Mouse (Mus musculus) skeletal muscle tissue, adult 2 months (tissue): ENCODE results near the gene Timd4.
A peak's percentile ranks its signal among the peaks of the same experiment; 100 is the strongest.

Experiments used
- DNase-seq: peaks from one replicate; pipeline ENCODE4 v3.0.0-alpha.2; 2012; ENCODE audit warnings: low read depth, low spot score

The Timd4 gene

DNA sequence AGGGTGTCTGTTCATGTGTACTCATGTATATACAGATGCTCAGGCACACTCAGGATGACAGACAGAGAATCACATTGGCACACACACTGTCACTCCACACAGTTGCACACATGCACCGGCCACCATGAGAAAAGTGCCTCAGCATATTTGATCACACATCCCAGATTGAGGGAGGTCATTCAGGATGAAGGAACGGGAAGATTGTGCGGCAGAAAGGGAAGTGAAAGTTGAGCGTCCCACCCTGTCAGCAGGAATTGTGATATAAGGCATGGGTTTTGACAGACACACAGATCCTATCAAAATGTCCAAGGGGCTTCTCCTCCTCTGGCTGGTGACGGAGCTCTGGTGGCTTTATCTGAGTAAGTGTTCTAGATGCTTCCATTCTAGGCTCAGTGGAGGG lies at the start of gene Timd4:
TSS of gene Timd4 (plus strand) at position 290 of the 400 bp plus-strand sequence.
- peak; percentile 6 for DNase-seq

DNA sequence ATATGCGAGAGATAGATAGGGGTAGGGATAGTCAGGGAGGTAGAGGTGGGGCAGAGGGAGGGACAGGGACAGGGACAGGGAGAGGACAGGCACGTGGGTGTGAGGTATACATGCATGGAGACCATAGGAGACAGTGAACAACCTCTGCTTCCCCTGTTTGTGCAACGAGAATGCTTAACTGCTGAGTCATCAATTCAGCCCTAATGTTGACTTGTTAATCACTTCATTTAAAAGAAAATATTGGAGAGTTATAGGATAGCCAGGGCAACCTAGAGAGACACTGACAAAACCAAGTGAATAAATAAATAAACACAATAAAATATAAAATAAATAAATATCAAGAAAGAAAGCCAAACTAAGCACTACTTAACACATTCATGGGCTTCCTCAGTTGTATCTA lies 33.7 kb upstream of the Timd4 start:
- no peak for DNase-seq

DNA sequence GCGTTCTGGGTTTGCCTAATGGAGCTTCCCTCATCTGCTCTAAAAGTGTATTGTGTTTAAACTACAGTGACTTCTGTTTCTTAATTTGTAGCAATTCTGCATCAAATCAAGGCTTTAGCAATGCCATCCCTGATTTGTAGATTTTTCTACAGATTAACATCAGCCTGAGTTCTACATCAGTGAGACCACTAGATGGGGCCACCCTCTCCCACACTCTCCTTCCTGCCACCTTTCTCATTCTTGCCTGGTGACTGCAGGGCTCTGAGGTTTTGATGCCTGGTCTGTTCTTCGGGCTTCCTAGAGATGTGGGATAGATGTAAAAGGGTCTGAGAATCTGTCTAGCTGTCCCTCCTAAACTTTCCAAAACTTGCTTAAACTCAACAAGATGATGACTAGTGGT lies 30.8 kb upstream of the Timd4 start:
- DNase-seq = no peak

DNA sequence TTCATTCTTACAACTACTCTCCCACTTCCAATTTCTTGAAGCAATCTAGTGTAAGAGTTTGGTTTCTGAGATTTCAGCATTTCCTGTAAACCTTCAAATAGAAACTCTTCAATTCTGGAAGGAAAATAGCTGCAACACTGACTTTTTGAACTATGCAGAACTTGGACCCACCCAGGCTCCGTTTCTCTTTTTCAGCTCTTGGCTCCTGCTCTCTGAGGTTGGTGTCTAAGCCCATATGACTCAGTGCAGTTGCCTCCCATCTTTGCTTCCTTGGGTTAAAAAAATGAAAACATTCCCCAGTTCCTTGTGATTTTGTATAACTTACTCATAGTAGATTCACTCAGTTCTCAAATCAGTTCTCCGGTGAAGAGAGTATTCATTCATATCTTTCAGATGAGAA lies 6.2 kb upstream of the Timd4 start:
- peak; percentile 11 for DNase-seq

DNA sequence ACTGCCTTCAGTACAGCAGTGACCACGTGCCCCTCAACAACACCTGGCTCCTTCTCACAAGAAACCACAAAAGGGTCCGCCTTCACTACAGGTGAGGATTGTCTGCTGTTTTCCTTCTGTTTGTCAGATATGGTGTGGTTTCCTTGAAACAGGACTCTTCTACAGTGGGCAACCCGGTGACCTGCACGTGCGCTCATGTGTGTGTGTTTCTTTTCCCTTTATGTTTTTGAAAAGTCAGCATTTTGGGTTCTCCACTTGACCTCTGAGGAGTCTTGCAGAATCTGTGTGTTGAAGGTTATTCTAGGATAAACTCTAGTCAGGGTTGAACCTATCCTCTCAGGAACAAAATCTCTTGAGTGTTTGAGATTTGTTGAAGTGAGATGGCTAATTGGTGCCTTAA lies 7.1 kb downstream of the Timd4 start:
- DNase-seq = no peak

DNA sequence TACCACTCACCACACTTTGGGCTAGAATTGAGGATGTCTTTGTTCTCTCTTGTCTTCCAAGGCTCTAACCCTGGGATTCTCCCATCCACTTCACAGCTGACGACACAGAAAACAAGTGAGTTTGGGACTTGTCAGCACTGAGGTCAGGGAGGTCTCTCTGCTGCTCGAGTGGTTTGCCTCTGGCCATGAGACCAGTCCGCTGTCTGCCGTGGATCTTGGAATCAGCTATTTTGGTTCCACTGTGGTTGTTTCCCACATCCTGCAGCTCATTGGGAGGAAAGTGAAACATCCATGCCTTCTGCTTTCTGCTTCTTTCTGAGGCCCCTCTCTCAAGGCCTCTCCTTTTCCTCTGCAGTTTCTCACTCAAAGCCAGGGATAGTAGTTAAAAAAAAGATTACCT lies 9.3 kb downstream of the Timd4 start:
- DNase-seq = peak; percentile 3

DNA sequence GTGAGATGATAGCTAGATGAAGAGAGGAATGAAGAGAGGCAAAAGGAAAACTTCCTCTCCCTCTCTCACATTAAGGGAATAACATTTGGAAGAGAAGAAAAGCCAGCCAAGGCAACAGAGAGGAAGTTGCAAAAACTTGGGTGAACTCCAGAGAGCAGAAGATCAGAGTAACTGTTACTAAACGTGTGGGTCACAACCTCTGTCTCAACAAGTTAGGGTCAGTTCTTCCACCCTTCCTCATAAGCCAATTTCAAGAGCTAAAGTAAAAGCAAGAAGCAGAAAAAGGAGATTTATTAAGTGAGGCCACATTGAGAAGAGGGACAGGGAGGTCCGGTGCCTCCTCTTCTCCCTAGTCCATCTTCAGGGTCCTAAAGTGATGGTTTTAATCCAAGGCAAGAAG lies 19.7 kb downstream of the Timd4 start:
- DNase-seq = peak; percentile 3

DNA sequence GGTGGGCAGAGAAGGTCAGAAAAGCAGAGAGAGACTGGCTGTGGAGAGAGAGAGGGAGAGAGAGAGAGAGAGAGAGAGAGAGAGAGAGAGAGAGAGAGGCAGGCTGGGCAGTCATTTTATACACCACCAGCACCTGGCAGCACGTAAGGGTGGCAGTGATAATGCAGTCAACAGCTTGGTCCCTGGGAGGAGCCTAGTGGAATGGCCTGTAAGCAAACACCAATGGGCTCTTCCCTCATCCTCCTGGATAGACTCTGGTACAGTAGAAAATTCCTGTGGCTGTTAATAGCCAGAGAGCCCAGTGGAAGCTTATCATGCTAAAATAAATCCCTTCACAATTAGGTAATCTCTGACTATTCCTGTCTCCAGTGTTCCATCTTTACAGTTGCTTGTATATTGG lies 24.5 kb downstream of the Timd4 start:
- no peak for DNase-seq

DNA sequence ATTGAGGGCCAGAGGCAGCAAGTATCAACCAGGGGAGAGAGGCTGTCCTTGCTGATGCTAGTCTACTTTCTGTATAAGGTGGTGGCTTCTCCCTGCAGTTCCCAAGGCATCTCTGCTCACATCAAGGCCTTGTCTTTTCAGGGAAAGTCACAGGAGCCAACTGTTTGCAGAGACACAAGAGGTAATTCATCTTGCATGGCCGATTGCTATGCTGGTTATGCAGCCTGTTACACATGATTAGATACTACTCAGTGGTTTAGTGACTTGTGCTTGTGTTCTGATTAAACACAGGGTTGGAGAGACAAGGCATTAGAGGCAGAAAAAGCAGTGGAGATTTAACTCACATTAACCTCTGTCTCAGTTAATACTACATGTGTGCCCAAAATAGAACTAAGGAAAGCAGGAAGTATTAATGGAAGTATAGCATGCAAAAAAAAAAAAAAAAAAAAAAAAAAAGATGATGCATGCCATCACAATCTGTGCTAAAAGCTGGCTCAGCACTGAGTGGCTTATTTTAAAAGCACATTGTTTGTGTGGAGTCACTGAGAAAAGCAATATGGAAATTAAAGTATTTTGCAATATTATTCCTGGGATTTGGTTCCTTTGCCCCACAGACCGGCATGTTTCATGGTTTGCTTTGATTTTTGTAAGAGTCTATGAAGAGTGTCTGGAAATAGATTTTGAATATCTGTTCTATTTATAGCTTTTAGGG lies 31.6 kb downstream of the Timd4 start:
- DNase-seq = no peak

DNA sequence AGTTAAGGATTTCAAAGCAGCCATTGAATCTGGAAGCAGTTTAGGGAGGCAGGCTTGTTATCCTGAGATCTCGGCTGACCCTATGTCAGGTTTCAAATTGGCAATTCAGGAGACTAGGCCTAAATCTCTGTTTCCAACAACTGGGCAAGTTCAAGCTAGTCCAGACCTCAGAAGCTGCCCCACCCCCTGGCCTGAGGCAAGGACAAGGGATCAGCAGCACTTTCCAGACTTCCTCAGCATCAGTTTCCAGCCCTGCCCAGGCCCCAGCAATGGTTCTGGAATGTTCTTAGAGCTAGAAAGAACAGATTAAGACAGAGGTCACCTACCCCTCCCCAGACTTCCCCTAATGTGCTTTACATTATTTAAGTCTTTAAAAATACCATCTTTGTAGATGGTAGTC lies 36.1 kb downstream of the Timd4 start:
- DNase-seq = no peak

DNA sequence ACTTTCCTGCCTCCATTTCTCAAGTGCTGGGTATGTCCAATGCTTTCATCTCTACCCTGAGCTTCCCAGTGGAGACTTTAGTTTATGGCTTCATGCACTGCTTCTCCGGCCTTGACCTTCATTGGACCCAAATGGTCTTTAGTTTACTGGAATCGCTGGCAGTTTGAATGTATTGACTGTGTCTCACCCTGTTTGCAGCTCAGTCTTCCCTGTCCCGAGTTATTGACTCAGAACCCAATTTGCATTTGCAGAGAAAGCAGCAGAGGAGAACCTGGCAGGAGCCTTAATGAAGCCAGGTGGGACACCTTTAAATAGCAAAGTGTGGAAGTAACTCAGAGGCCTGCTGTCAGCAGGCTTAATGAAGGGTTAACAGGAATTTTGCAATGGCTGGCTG lies 37.2 kb downstream of the Timd4 start:
- no peak for DNase-seq

DNA sequence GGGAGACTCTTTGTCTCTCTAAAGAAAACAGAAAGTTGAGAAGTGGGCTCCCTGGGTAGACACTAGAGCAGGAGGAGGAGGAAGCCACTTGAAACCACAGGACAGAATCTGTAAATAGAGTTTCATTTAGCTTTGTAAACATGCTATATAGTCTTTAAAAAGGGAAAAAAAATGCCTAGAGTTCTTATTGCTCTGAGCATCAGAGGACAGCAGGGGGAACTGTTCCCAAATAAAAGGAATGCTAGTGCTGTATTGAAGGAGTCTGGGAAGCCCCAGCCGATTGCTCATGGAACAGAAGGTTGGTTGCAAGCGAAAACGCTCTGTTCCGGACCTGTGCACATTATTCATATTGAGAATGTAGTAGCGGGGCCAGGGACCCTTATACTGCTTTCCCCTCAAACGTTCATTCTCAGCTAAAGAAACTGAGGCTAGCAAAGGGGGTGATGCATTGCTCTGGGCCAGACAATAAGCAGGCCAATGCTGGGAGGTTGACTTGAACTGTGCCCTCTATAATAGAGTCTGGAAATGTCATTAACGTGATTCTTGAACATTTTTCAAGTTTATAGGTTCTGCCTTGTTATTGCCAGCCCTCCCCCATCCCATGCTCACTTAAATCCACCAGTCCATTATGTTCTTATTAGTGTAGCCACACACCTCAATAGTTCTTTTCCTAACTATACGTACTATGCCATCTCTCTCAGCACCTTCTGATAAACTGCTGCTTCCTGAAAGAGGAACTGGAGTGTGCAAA lies 37.8 kb downstream of the Timd4 start:
- no peak for DNase-seq

DNA sequence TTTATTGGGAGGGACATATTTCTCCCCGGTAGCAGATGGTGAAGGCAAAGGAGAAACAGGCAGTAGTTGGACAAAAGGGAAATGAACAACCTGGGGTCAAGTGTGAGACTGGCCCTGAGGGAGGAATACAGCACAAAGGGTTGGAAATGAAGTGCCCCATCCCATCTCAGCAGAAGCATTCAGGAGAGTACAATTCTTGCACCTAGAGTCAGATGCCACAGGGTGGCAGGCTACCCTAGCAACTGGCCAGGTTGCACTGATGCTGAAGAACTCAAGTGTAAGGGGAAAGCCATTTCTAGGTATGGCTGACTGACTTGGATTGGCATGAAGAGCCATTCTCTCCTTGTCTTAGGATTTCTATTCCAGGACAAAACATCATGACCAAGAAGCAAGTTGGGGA lies 54.2 kb downstream of the Timd4 start:
- DNase-seq = no peak

DNA sequence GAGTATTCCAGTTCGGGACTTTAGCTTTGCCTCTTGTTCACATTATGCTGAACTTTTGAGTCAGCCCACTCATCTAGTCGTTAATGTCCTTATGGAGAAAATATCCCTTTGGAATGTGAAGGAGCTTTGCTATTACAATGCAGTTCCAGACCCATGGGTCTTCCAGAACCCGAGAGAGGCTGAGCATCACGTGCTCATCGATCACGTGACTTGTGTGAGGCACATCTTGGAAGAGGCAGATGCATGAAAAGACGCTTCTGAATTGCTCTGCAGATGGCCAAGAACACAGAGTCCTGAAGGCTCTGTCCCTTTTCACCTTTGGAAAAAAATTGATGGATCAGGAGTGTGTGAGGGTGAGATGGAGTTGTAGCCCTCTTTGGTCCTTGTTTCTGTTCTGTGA lies 58.0 kb downstream of the Timd4 start:
- DNase-seq = no peak

DNA sequence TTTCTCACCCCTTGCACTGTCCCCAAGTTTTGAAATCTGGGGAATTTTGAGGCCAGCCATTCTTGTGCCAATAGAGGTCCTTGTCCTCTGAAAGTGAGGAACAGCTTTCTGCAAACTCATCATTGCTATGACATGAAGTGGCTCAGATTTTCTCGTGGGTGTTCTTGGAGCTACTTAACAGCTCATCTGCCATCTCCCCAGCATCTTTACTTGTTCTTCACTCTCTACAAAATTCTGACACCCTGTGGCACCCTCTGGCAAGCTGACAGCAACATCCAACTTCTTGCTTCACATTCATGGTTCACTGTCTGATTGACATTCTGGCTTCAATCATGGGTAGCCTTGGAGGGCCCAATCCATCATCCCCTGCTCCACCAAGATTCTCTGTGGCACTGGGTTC lies 65.2 kb downstream of the Timd4 start:
- DNase-seq = no peak

DNA sequence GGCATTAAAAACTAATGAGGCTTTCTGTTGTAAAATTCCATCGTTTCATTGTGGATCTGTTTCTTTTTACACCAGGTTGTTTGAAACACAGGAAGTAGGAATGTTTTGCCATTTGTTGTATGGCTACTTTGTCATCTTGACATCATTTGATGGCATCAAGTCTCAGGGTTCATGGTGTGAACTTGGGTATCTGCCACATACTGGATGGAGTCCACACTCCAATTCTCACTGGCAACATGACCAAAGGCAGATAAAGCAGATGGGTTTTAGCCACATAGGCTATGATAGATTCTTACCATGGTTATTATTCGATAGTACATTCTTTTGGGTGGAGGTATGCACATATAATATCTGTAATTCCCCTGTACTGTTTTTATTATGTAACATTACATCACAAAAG lies 71.9 kb downstream of the Timd4 start:
- no peak for DNase-seq

DNA sequence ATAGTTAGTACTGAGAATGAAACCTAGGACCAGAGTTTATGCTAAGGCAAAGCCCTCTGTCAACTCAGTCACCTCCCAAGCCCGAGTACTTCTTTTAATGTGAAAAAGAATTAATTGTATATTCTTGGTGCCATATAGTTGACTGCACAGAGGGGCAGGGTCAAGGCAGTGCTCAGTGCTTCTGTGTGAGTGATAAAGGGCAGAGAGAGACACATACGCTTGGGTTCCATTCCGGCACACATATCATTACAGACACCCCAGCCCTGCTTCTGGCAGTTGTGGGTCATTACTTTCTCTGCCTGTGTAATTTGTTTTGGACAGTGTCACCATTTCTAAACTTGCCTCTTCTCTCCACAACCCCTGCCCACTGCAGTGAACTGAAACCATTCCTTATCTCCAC lies 78.5 kb downstream of the Timd4 start:
- no peak for DNase-seq
